Mouse (Mus musculus): ENCODE data around the gene Btbd10.

The Btbd10 gene

GRCm38 (mm10) chr7:113368746-113369619 lies at the start of gene Btbd10:
Gene Btbd10 (minus strand): TSS chr7:113369392.
- DNase-seq: peak; percentile 96 to 99

DNA sequence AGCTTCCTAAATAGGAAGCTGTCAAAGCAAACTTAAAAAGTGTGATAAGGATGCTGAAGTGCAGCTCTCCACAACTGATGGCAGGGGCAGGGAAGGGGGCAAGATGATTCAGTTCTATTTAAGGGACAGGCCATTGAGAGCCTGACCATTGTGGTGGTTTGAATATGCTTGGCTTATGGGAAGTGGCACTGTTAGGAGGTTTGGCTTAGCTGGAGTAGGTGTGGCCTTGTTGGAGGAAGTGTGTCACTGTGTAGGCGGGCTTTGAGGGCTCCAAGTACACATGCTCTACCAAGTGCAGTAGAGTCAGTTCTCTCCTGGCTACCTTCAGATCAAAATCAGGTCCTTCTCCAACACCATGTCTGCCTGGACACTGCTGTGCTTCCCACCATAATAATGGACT lies 47.3 kb upstream of the Btbd10 start:
- no peak for DNase-seq

GRCm38 (mm10) chr7:113415256-113415655 lies 46.1 kb upstream of the Btbd10 start:
- DNase-seq: no peak

DNA sequence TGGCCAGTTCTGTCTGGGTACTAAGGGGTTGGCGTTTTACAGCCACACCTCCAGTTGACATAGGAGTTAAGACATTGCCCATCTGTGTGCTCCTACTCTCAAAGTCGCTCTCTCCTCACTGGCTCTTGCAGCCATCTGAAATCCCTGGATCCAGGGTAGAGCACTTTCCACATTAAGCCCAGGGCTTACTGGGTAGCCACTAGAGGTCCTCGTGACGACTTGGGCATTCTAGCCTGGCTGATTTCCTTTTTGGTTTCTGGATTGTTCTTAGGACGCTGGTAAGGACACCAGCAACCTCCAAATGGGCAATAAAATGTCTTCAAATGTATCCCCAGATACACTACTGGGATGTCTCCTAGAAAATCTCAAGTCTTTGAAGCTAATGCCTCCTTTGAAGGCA lies 39.5 kb upstream of the Btbd10 start:
- DNase-seq: no peak

GRCm38 (mm10) chr7:113398083-113398482 lies 28.9 kb upstream of the Btbd10 start:
- DNase-seq: no peak

GRCm38 (mm10) chr7:113396661-113397060 lies 27.5 kb upstream of the Btbd10 start:
- no peak for DNase-seq

GRCm38 (mm10) chr7:113391619-113392018 lies 22.4 kb upstream of the Btbd10 start:
- DNase-seq: no peak

- DNase-seq: no peak
Measured at GRCm38 (mm10) chr7:113388470-113388869, 19.3 kb upstream of the Btbd10 start, which contains the start of gene Pth. Gene Pth (minus strand): TSS chr7:113388570.

GRCm38 (mm10) chr7:113377875-113378658 lies 8.9 kb upstream of the Btbd10 start:
- DNase-seq: peak; percentile 27 to 47

GRCm38 (mm10) chr7:113372682-113373081 lies 3.5 kb upstream of the Btbd10 start:
- no peak for DNase-seq

DNA sequence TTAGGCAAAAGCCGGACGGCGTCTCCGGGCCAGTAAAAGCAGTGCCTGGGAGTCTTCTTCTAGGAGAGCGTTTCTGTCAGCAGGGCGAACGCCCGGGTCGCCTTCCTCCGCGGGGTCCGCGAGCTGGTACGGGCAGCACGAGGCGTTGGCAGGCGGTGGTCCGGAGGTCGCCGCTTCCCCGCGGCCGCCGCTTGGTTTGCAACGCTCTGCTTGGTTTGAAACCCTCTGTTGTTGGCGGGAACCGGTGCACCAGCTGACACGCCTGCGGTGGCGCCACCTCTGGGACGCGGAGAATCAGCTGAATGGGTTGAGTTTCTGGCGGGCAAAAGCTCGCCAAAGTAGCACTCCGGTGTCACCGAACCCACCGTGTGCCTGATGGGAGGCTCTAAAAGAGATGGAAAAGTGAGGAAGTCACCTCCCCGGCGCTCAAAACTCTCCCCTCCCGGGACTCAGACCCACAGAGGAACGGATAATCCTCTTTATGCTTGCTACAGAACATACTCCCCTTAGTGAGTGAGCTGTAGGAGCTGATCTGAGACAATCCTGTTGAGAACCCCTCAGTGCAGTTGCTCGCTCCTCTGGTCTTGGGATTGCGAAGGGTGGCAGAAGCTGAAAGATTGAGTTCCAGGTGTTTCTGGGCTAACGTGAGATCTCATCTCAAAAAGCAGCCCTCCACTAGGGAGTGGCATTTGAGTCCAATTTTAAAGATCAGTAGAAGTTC lies 588 bp upstream of the Btbd10 start:
- peak; percentile 63 to 79 for DNase-seq

DNA sequence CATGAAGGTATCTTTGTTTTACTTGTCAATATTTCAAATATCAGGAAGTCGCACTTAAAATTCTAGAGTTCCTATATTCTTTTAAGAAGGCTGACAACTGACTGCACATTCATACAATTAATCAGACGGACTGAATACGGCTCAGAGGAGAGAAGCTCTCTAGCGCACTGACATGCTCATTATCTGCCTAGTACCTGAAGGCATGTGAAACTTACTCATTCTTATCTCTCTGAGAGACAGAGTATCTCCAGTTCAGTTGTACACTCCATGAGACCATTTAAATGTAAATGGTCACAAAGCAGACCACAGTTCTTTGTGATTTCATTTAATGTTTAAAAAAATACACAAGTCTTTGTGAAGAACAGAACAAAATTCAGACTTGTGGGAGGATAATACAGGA lies 1.8 kb downstream of the Btbd10 start:
- no peak for DNase-seq

- no peak for DNase-seq
Measured at GRCm38 (mm10) chr7:113349089-113349488, 20.1 kb downstream of the Btbd10 start.

GRCm38 (mm10) chr7:113347694-113348093 lies 21.5 kb downstream of the Btbd10 start:
- DNase-seq: no peak

DNA sequence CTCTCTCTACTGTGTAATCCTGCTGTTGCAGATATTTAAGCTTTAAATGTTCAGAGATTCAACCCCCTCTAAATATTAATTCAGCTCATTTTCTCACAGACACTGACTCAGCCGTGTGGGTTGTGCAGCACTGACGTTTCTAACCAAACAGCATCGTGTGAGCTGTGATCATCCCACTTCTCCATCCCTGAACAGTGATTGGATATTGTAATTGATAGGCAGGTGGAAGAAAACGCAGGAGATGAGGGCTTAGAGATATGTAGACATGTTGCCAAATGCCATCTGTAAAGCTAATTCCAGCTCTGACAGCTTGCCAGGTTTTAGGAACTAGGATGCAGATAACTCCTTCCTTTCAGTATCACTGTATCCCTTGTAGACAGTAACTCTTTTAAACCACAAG lies 21.9 kb downstream of the Btbd10 start:
- DNase-seq: no peak

- no peak for DNase-seq
Measured at GRCm38 (mm10) chr7:113335250-113335649, 33.9 kb downstream of the Btbd10 start.

DNA sequence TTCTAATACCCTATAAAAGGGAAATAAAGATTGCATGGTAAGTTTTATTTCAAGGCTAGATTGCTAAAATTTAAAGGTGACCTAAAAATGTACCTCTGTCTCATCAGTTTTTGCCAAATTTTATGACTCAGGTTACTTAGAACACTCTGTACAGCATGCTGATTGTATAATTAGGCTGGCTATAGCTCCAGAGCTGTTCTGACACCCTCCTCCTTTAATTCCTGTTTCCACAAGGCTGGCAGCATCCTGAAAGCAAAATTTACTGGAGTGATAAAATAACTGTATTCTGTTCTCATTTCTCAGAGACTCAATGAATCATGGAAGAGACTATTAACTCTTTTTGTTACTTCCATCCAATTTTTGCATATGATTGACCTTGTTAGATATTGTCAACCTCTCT lies 35.2 kb downstream of the Btbd10 start:
- no peak for DNase-seq

- no peak for DNase-seq
Measured at GRCm38 (mm10) chr7:113320128-113320527, 49.1 kb downstream of the Btbd10 start.

DNA sequence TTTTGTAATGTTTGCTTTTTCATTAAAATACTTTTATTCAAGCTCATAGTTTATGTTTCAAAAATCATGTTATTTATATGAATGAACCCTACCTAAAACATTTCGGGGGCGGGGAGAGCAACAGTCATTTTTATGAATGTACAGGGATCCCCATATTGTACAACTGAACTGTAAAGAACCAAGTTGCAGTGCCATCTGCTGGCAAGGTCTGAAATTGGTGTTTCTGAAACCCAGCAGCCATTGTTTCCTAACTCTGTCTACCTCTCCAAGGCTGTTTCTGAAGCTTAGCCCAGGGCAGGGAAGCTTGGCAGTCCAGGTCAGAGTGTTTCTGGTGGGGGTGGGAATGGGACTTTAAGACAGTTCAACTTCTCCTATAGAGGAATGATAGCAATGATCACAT lies 57.4 kb downstream of the Btbd10 start:
- peak in 1 of 2 experiments; percentile 53 for DNase-seq

DNA sequence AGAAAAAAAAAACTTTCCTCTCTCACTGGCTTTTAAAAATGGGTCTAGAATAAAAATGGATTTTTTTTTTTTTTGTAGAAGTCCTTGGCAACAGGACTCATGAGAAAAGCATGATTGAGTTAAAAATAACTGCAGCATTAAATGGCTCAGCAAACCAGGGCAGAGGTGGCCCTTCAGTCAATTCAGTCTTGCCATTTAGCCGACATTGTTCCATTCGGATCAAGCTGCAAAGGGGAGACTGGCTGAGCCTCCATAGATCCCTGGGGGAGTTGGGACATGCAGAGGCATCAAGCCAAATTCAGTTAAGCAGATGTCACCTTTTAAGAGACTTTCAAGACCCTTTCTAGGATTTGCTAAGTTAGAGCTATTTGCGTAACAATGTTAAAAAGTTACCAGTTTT lies 59.1 kb downstream of the Btbd10 start:
- no peak for DNase-seq

DNA sequence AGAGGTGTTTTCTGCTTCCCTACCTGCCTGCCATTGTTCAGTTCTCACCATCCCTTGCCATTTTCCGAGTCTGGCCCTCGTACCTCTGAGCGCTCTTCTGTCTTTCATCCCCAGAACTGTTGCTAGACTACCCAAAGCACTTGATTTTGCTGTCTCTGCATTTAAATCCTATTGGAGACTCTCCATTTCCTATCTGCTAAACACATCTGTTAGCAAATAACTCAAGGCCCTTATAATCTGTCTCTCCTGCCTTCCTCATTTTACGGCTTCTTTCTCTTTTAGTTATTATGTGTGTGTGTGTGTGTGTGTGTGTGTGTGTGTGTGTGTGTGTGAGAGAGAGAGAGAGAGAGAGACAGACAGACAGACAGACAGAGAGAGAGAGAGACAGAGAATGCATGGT lies 71.4 kb downstream of the Btbd10 start:
- no peak for DNase-seq

DNA sequence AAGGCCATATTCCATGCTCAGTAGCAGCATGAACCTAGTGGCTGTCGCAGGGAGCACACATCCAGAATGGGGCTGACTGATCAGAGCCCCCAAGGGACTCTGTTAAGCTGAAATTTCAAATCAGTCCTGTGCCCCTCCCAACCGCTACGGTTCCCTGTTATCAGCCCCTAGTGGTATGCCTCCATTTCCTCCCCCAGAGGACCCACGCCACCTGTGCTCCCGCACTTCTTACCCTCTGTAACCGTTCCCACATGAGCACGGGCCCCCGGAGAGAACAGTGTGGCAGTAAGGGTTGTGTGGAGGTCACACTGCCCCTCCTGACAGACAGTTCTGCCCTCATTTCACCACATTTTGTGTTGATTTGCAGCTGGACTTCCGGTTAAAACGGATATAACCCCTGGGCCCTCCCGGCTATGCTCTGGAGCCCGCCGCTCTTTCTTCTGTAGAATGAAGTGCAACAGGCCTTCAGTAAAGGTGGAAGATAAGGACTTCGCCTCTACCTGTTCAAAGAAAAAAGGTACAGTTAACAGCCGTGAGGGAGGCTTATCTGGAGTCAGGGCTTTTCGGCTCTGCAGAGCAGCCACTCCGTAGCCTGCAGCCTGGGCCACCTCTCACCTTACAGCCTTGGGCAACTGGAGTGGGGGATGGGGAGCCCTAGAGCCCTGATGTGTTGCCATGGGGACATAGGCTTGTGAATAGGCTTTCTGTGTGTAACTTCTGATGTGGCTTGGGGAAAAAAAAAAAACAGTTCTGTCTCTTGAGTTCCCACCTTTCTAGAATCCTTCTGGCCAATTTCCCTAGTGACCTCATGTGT lies 73.9 kb downstream of the Btbd10 start:
- DNase-seq: peak in 1 of 2 experiments; percentile 8
